20 mouse cellular contexts compared by ENCODE assay signal in genomic region chr9:69304991-69305390, GRCm38 (mm10).
DNase-seq lines count a peak whose midpoint lies in the region; ATAC-seq lines count a peak whose summit lies in the region.
"Had no signal": no experiment of that assay in that cellular context is flagged by ENCODE, and none has a peak within 500 bp of the region (broad histone marks: within the 10 kb centered on the region; RNA-seq: fewer than 3 reads in every experiment).

No protein-coding gene starts in this region.

- no peak for ATAC-seq in liver, embryonic 11.5 days (replicated peaks; ENCODE audit: low FRiP score)
- ATAC-seq in intestine, embryonic 16.5 days: no peak
- ATAC-seq in hindbrain, embryonic 13.5 days (ENCODE audit: low FRiP score): no peak
- ATAC-seq: forebrain, embryonic 14.5 days; intestine, postnatal 0 days; Patski had no signal

- H3K9ac ChIP-seq in liver, embryonic 11.5 days (ENCODE audit: low read depth, low read length): no peak overlapping the region
- H3K9ac ChIP-seq in intestine, embryonic 16.5 days (ENCODE audit: low read depth, low read length): no peak overlapping the region
- no peak overlapping the region for H3K9ac ChIP-seq in hindbrain, embryonic 13.5 days
- H3K9ac ChIP-seq: heart, embryonic 15.5 days; hindbrain, embryonic 15.5 days had no signal

- no peaks in the 10 kb centered on the region for H3K4me1 ChIP-seq in liver, embryonic 11.5 days (replicated peaks; ENCODE audit: control insufficient read depth, insufficient read depth, low read length)
- peaks cover 61% of the 10 kb centered on the region for H3K4me1 ChIP-seq in limb, embryonic 10.5 days
- H3K4me1 ChIP-seq in intestine, embryonic 16.5 days (ENCODE audit: control insufficient read depth, insufficient read depth, low read length): peaks cover 4% of the 10 kb centered on the region; the same call in 1 of the 2 replicates
- peaks cover 31% of the 10 kb centered on the region for H3K4me1 ChIP-seq in hindbrain, embryonic 13.5 days (replicated peaks)

- H3K4me3 ChIP-seq in liver, embryonic 11.5 days (ENCODE audit: low read depth, low read length): no peak overlapping the region
- no peak overlapping the region for H3K4me3 ChIP-seq in limb, embryonic 10.5 days
- H3K4me3 ChIP-seq in intestine, embryonic 16.5 days (ENCODE audit: low read length): no peak overlapping the region
- no peak overlapping the region for H3K4me3 ChIP-seq in hindbrain, embryonic 13.5 days
- H3K4me3 ChIP-seq: embryonic facial prominence, embryonic 10.5 days; heart, adult 2 months; heart, embryonic 15.5 days; hindbrain, embryonic 10.5 days; hindbrain, embryonic 15.5 days had no signal

- 61% methylated on average over 3 of the region's 3 CpGs for WGBS in liver, embryonic 11.5 days
- 70% methylated on average over 3 of the region's 3 CpGs for WGBS in limb, embryonic 10.5 days
- WGBS in intestine, embryonic 16.5 days: 61% methylated on average over 3 of the region's 3 CpGs
- 71% methylated on average over 3 of the region's 3 CpGs for WGBS in hindbrain, embryonic 13.5 days

- H3K9me3 ChIP-seq in liver, embryonic 11.5 days (ENCODE audit: control insufficient read depth, low read length): no peaks in the 10 kb centered on the region
- H3K9me3 ChIP-seq in limb, embryonic 10.5 days (replicated peaks): no peaks in the 10 kb centered on the region
- H3K9me3 ChIP-seq in intestine, embryonic 16.5 days (ENCODE audit: control insufficient read depth, low read length): no peaks in the 10 kb centered on the region
- H3K9me3 ChIP-seq in hindbrain, embryonic 13.5 days: no peaks in the 10 kb centered on the region
- H3K9me3 ChIP-seq: embryonic facial prominence, embryonic 10.5 days; heart, embryonic 15.5 days; hindbrain, embryonic 10.5 days; hindbrain, embryonic 15.5 days had no signal

- H3K27me3 ChIP-seq in liver, embryonic 11.5 days (replicated peaks; ENCODE audit: control insufficient read depth, insufficient read depth, low read length): peaks cover 3% of the 10 kb centered on the region; the same call in 1 of the 2 replicates
- H3K27me3 ChIP-seq in limb, embryonic 10.5 days (ENCODE audit: low read depth, poor library complexity, severe bottlenecking): peaks cover 5% of the 10 kb centered on the region; the same call in 1 of the 2 replicates
- no peaks in the 10 kb centered on the region for H3K27me3 ChIP-seq in intestine, embryonic 16.5 days (replicated peaks; ENCODE audit: control insufficient read depth, insufficient read depth, low read length)
- peaks cover 19% of the 10 kb centered on the region; the same call in 1 of the 2 replicates for H3K27me3 ChIP-seq in hindbrain, embryonic 13.5 days
- H3K27me3 ChIP-seq: heart, embryonic 15.5 days; Patski had no signal

- peak; percentile 43 for DNase-seq in adrenal gland, postnatal 10 days
- no peak for DNase-seq in adrenal gland, adult 8-10 months
- peak; percentile 22 for DNase-seq in liver
- no peak for DNase-seq in liver, embryonic 11.5 days (ENCODE audit: low spot score)
- no peak for DNase-seq in limb, embryonic 10.5 days (ENCODE audit: low spot score)
- DNase-seq: cerebellum, adult 11-12 months; cerebellum, adult 9-10 months; cerebellum, postnatal 36 days; gastrocnemius, postnatal 10 days; heart, adult 2 months had no signal

- no peak overlapping the region for H3K27ac ChIP-seq in liver, embryonic 11.5 days (ENCODE audit: low read depth, low read length)
- peak overlapping the region; percentile 53; the same call in 1 of the 2 replicates for H3K27ac ChIP-seq in limb, embryonic 10.5 days
- H3K27ac ChIP-seq in intestine, embryonic 16.5 days (ENCODE audit: low read length): no peak overlapping the region
- H3K27ac ChIP-seq in hindbrain, embryonic 13.5 days: no peak overlapping the region
- H3K27ac ChIP-seq: embryonic facial prominence, embryonic 10.5 days; heart, adult 2 months; heart, embryonic 15.5 days; hindbrain, embryonic 10.5 days; hindbrain, embryonic 15.5 days had no signal

- no peak overlapping the region for H3K4me2 ChIP-seq in liver, embryonic 11.5 days
- H3K4me2 ChIP-seq in intestine, embryonic 16.5 days (ENCODE audit: low read depth, low read length): no peak overlapping the region
- no peak overlapping the region for H3K4me2 ChIP-seq in hindbrain, embryonic 13.5 days
- H3K4me2 ChIP-seq: heart, embryonic 11.5 days; heart, embryonic 15.5 days; hindbrain, embryonic 15.5 days had no signal

- no peaks in the 10 kb centered on the region for H3K36me3 ChIP-seq in liver, embryonic 11.5 days (ENCODE audit: control insufficient read depth, insufficient read depth, low read length)
- H3K36me3 ChIP-seq in limb, embryonic 10.5 days: no peaks in the 10 kb centered on the region
- no peaks in the 10 kb centered on the region for H3K36me3 ChIP-seq in intestine, embryonic 16.5 days (ENCODE audit: control insufficient read depth, insufficient read depth, low read length)
- H3K36me3 ChIP-seq in hindbrain, embryonic 13.5 days: no peaks in the 10 kb centered on the region
- H3K36me3 ChIP-seq: embryonic facial prominence, embryonic 10.5 days; heart, embryonic 15.5 days; hindbrain, embryonic 10.5 days; hindbrain, embryonic 15.5 days had no signal

Comparison
In these comparisons a context has a peak if more than half of its experiments do, and no peak if none do; other contexts are left out.
1. DNase-seq: peak in adrenal gland, postnatal 10 days (single experiment) and liver (single experiment); none in adrenal gland, adult 8-10 months (single experiment), liver, embryonic 11.5 days (single experiment) and limb, embryonic 10.5 days (single experiment).